Mouse (Mus musculus) CH12.LX (cell line): ENCODE results near the gene Atad1.

Experiments used
- CTCF ChIP-seq, 2 experiments: IDR thresholded peaks in 1 of 2; conservative IDR thresholded peaks in 1 of 2; 2 replicates each; pipeline ENCODE4 v1.5.1; 2011 to 2012; ENCODE audit warnings: low read depth in 2 of 2, low read length in 2 of 2, improper control_type of control experiment in 1 of 2, inconsistent platforms in 1 of 2, mild to moderate bottlenecking in 1 of 2, moderate library complexity in 1 of 2
- MAFK ChIP-seq: IDR thresholded peaks from 2 replicates; pipeline ENCODE4 v1.6.1; 2011; ENCODE audit warnings: low read length, improper control_type of control experiment; ENCODE audit not compliant: insufficient replicate concordance
- MAZ ChIP-seq: IDR thresholded peaks from 2 replicates; pipeline ENCODE4 v1.6.1; 2012; ENCODE audit warnings: low read depth, mild to moderate bottlenecking, inconsistent platforms, low read length, improper control_type of control experiment, moderate library complexity
- MXI1 ChIP-seq: IDR thresholded peaks from 2 replicates; pipeline ENCODE4 v1.6.1; 2011; ENCODE audit warnings: mild to moderate bottlenecking, low read depth, low read length, improper control_type of control experiment
- POLR2A ChIP-seq: IDR thresholded peaks from 2 replicates; pipeline ENCODE4 v1.6.1; 2011; ENCODE audit warnings: low read depth, mild to moderate bottlenecking, improper control_type of control experiment, low read length
- POLR2AphosphoS2 ChIP-seq: IDR thresholded peaks from 2 replicates; pipeline ENCODE4 v1.6.1; 2011; ENCODE audit warnings: low read depth, low read length, improper control_type of control experiment

GRCm38 (mm10) chr19:32756636-32756899 lies 17.0 kb upstream of the Atad1 start:
- TF ChIP-seq MXI1 = no peak
- 0 out of 2 replicates have a peak, but pooled peaks have one; percentile 6 for TF ChIP-seq MAZ
- peak in 1 of 2 experiments; percentile 30; a peak in 1 of 4 replicates for TF ChIP-seq CTCF (conservative IDR thresholded peaks at IDR 0.05 in 1 of 2, IDR thresholded peaks at IDR 0.05 in 1 of 2; ENCODE audit: low read depth in 2 of 2, low read length in 2 of 2)
- TF ChIP-seq POLR2A = no peak
- no peak; the same call in 1 of the 2 replicates for TF ChIP-seq POLR2AphosphoS2
- no peak for TF ChIP-seq MAFK
